Mouse (Mus musculus): Measurements from ENCODE around the gene Trip10.

GRCm38 (mm10) chr17:57235803-57236202 lies 13.5 kb upstream of the Trip10 start:
- TF ChIP-seq CTCF (IDR thresholded peaks at IDR 0.05; ENCODE audit: borderline replicate concordance, extremely low read depth, insufficient read depth, insufficient read length), result no peak
- TF ChIP-seq POLR2A (IDR thresholded peaks at IDR 0.05; ENCODE audit: borderline replicate concordance, extremely low read depth, insufficient read depth, insufficient read length, poor library complexity, severe bottlenecking), result no peak

Measured in brain, embryonic 14.5 days (tissue).